Mouse (Mus musculus): ENCODE results near the gene Slc9a5. TPM values are rescaled to one million over a fixed set of nuclear protein-coding genes. Genes with fewer than 3 reads are reported as not detected.

Slc9a5 gene
- polyA plus RNA-seq (2014; fragmentation: Nextera tagmentation; extraction: Ambion mirVana) = 10.5 and 13.2 TPM in 2 replicates

DNA sequence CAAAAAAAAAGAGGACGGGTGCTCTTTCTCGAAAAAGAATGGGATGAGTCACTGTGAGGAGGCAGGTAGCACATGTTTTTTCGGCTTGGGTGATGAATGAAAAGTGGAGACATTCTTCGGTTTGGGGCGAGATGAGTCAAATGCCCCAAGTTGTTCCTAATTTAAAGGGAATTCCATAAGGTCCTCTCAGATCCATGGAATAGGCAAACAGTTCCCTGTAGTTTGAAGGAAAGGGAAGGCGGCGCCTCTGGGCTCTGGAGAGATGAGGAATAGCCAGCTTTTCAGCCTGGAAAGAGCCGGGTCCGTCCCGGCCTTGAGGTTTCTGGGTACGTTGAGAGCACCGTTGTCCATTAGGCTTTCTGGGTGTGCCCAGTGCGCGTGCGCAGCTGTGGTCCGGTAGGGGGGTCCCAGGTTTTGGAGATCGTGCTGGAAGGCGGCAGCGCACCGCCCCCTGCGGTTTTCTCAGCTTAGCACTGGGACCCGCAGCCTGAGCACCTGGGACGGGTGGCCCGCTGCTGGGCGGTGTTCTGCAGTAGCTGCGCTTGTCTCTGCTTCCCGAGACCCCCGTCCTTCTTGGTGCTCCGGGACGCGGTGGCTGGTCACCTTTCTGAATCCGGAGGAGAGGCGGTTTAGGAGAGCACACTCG lies at the start of gene Slc9a5:
TSS of gene Slc9a5 (plus strand) at position 394 of the 646 bp plus-strand sequence.
- H3K4me2 ChIP-seq (ENCODE audit: low read depth, low read length) = peak within 1 kb of the TSS; percentile 96
- ATAC-seq (ENCODE audit: low read depth) = peak; percentile 19
- no peaks in the 10 kb centered on the region for H3K36me3 ChIP-seq (ENCODE audit: control insufficient read depth, insufficient read depth, low read length)
- peaks cover 11% of the 10 kb centered on the region for H3K4me1 ChIP-seq (ENCODE audit: control insufficient read depth, insufficient read depth, low read length)
- H3K9me3 ChIP-seq (ENCODE audit: control insufficient read depth, low read length) = no peaks in the 10 kb centered on the region
- peak within 1 kb of the TSS; percentile 45; the same call in 1 of the 2 replicates for H3K27ac ChIP-seq (ENCODE audit: low read depth, low read length)
- peak within 1 kb of the TSS; percentile 66 for H3K4me3 ChIP-seq (ENCODE audit: low read depth, low read length)
- H3K27me3 ChIP-seq (ENCODE audit: control insufficient read depth, insufficient read depth, low read length) = peaks cover 8% of the 10 kb centered on the region
- under 1% methylated on average over 34 of the region's 34 CpGs for WGBS
- peak within 1 kb of the TSS; percentile 84 for H3K9ac ChIP-seq (replicated peaks; ENCODE audit: low read depth, low read length)

GRCm38 (mm10) chr8:105299962-105300361 lies 48.7 kb upstream of the Slc9a5 start:
- Histone ChIP-seq H3K36me3 (ENCODE audit: control insufficient read depth, insufficient read depth, low read length) (peaks cover 30% of the 10 kb centered on the region), H3K4me3 (ENCODE audit: low read depth, low read length) (no peak overlapping the region), H3K27me3 (ENCODE audit: control insufficient read depth, insufficient read depth, low read length) (no peaks in the 10 kb centered on the region), H3K27ac (ENCODE audit: low read depth, low read length) (no peak overlapping the region), H3K4me2 (ENCODE audit: low read depth, low read length) (no peak overlapping the region), H3K9ac (replicated peaks; ENCODE audit: low read depth, low read length) (no peak overlapping the region), H3K4me1 (ENCODE audit: control insufficient read depth, insufficient read depth, low read length) (peaks cover 14% of the 10 kb centered on the region), H3K9me3 (ENCODE audit: control insufficient read depth, low read length) (no peaks in the 10 kb centered on the region)
- no peak for ATAC-seq (ENCODE audit: low read depth)
- 95% methylated on average over 8 of the region's 8 CpGs for WGBS

GRCm38 (mm10) chr8:105303396-105303795 lies 45.2 kb upstream of the Slc9a5 start:
- Histone ChIP-seq H3K4me3 (ENCODE audit: low read depth, low read length) (no peak overlapping the region), H3K36me3 (ENCODE audit: control insufficient read depth, insufficient read depth, low read length) (peaks cover 42% of the 10 kb centered on the region)
- WGBS = 88% methylated on average over 8 of the region's 8 CpGs

GRCm38 (mm10) chr8:105303874-105304273 lies 44.8 kb upstream of the Slc9a5 start:
- ATAC-seq (ENCODE audit: low read depth) = no peak
- WGBS = 82% methylated on average over 9 of the region's 9 CpGs
- Histone ChIP-seq H3K27ac (ENCODE audit: low read depth, low read length) (no peak overlapping the region), H3K4me3 (ENCODE audit: low read depth, low read length) (no peak overlapping the region), H3K36me3 (ENCODE audit: control insufficient read depth, insufficient read depth, low read length) (peaks cover 42% of the 10 kb centered on the region), H3K9me3 (ENCODE audit: control insufficient read depth, low read length) (no peaks in the 10 kb centered on the region), H3K27me3 (ENCODE audit: control insufficient read depth, insufficient read depth, low read length) (no peaks in the 10 kb centered on the region), H3K9ac (replicated peaks; ENCODE audit: low read depth, low read length) (no peak overlapping the region), H3K4me2 (ENCODE audit: low read depth, low read length) (no peak overlapping the region), H3K4me1 (ENCODE audit: control insufficient read depth, insufficient read depth, low read length) (peaks cover 13% of the 10 kb centered on the region)

More at GRCm38 (mm10) chr8:105303396-105303795, 45.2 kb upstream of the Slc9a5 start:
- H3K9me3 ChIP-seq (ENCODE audit: control insufficient read depth, low read length) = no peaks in the 10 kb centered on the region
- no peak overlapping the region for H3K4me2 ChIP-seq (ENCODE audit: low read depth, low read length)
- no peaks in the 10 kb centered on the region for H3K27me3 ChIP-seq (ENCODE audit: control insufficient read depth, insufficient read depth, low read length)
- ATAC-seq (ENCODE audit: low read depth) = no peak
- H3K9ac ChIP-seq (replicated peaks; ENCODE audit: low read depth, low read length) = no peak overlapping the region
- H3K27ac ChIP-seq (ENCODE audit: low read depth, low read length) = no peak overlapping the region
- H3K4me1 ChIP-seq (ENCODE audit: control insufficient read depth, insufficient read depth, low read length) = peaks cover 18% of the 10 kb centered on the region

DNA sequence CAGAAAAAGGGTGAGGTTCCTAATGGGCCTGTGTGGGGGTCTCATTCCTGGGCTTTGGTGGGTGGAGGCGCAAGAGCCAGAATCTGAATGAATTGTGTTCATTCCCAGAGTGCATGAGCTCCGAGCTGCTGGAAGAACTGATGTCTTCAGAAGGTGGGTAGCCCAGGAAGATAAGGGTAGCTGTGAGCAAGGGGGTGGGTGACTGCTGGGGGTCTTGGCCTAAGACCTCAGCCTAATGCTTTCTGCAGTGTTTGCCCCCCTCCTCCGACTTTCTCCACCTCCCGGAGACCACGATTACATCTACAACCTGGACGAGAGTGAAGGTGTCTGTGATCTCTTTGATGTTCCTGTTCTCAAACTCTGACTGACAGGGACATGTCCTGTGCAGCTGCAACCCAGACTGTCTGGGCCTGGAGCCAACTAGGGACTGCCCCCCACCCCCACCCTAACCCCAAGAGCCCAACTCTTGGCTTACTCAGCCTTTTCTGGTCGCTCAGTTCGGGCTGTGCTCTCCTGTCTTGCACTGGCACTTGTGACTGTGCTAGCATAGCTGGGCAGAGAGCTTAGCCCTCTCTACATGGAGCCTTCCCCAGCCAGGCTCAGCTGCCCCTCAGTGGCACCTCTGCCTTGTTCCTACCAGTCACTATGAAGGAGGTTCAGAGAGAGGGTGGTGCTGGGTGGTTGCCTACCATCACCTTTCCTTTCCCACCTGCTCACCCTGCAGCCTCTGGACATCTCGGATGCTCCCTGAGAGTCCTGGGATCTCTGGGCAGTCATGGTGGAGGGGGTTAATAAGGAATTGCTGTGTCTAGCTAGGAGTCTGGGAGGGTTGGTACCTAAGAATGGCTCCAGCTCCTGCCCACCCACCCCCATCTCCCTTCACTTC lies 44.1 kb upstream of the Slc9a5 start:
- WGBS = 71% methylated on average over 9 of the region's 9 CpGs
- H3K27ac ChIP-seq (ENCODE audit: low read depth, low read length) = no peak overlapping the region

DNA sequence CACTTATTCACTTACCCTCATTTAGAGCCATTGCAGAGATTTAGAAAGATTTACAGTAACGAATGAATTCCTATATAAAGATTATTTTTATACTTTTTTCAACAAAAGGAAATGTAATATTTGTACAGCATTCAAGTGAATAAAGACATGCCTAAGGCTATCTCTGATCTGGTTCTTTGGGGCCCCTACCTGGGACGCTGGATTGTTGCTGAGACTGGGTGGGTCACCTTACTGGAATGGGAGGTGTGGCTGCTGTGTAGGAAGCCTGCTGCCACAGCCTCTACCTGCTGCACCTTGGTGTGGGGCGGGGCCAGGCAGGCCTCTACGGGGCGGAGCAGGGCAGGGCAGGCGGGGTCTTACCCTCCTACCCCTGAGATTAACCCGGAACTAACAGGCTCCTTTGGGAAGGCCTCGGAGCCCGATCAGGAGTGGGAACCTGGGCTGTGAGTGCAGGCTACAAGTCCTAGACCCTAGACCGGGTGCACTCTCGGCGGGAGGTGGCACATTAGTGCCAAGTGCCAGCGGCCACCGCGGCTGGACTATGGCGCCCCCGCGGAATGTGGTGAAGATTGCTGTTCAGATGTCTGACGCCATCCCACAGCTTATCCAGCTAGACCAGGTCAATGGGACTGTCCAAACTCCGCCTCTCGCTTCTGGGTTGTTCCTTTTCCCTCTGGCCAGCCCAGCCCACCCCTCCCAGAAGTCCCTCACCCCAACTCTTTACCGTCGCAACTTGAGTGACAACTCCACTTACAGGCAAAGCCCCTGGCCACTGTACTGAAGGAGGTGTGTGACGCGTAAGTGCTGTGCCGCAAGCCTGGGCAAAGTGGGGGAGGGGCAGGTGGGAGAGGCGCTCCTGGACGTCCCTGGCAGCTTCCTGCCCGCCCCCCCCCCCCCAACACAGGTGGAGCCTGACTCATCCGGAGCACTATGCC lies 43.2 kb upstream of the Slc9a5 start, which contains the start of gene Elmo3:
TSS of gene Elmo3 (plus strand) at position 391 of the 935 bp plus-strand sequence.
- H3K36me3 ChIP-seq (ENCODE audit: control insufficient read depth, insufficient read depth, low read length) = peaks cover 33% of the 10 kb centered on the region
- 0 out of 2 replicates have a peak within 1 kb of the TSS, but pooled peaks have one; percentile 31 for H3K27ac ChIP-seq (ENCODE audit: low read depth, low read length)
- H3K9ac ChIP-seq (replicated peaks; ENCODE audit: low read depth, low read length) = 0 out of 2 replicates have a peak within 1 kb of the TSS, but pooled peaks have one; percentile 12
- WGBS = 10% methylated on average over 28 of the region's 30 CpGs
- H3K4me1 ChIP-seq (ENCODE audit: control insufficient read depth, insufficient read depth, low read length) = peaks cover 12% of the 10 kb centered on the region; the same call in 1 of the 2 replicates
- H3K4me3 ChIP-seq (ENCODE audit: low read depth, low read length) = no peak within 1 kb of the TSS
- no peaks in the 10 kb centered on the region for H3K27me3 ChIP-seq (ENCODE audit: control insufficient read depth, insufficient read depth, low read length)
- ATAC-seq (ENCODE audit: low read depth) = peak; percentile 46
- no peaks in the 10 kb centered on the region for H3K9me3 ChIP-seq (ENCODE audit: control insufficient read depth, low read length)
- H3K4me2 ChIP-seq (ENCODE audit: low read depth, low read length) = peak within 1 kb of the TSS; percentile 9

More for the DNA sequence above, 44.1 kb upstream of the Slc9a5 start:
- Histone ChIP-seq H3K4me1 (ENCODE audit: control insufficient read depth, insufficient read depth, low read length) (peaks cover 12% of the 10 kb centered on the region; the same call in 1 of the 2 replicates), H3K27me3 (ENCODE audit: control insufficient read depth, insufficient read depth, low read length) (no peaks in the 10 kb centered on the region), H3K9me3 (ENCODE audit: control insufficient read depth, low read length) (no peaks in the 10 kb centered on the region), H3K4me3 (ENCODE audit: low read depth, low read length) (no peak overlapping the region), H3K4me2 (ENCODE audit: low read depth, low read length) (no peak overlapping the region), H3K9ac (replicated peaks; ENCODE audit: low read depth, low read length) (no peak overlapping the region), H3K36me3 (ENCODE audit: control insufficient read depth, insufficient read depth, low read length) (peaks cover 42% of the 10 kb centered on the region)
- ATAC-seq (ENCODE audit: low read depth) = peak; percentile 22; the same call in 1 of the 2 replicates

DNA sequence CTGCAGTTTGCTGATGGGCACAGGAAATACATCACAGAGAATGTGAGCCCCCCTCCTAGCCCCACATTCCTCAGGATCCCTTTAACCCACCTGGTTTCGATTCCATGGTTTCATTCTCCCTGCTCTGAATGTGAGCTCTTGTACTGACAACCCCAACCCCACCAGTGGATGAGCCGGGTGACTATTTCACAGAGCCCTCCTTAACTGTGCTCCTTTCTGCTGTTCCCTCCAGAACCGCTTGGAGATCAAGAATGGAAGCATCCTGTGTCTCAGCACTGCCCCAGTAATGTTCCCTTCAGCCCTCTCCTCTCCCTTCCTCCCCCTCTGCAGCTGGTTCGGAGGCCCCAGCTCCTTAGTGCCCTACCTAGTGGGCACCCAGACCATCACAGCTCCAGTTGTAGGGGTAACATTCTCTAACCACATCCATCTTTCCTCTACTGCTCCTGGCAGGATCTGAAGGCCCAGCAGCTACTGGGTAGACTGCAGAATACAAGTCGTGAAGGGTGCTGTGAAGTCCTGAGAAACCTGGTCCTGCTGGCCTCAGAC lies 42.4 kb upstream of the Slc9a5 start:
- WGBS = 59% methylated on average over 5 of the region's 5 CpGs
- Histone ChIP-seq H3K27ac (ENCODE audit: low read depth, low read length) (no peak overlapping the region), H3K4me1 (ENCODE audit: control insufficient read depth, insufficient read depth, low read length) (peaks cover 12% of the 10 kb centered on the region; the same call in 1 of the 2 replicates), H3K9me3 (ENCODE audit: control insufficient read depth, low read length) (no peaks in the 10 kb centered on the region), H3K27me3 (ENCODE audit: control insufficient read depth, insufficient read depth, low read length) (no peaks in the 10 kb centered on the region), H3K9ac (replicated peaks; ENCODE audit: low read depth, low read length) (no peak overlapping the region), H3K36me3 (ENCODE audit: control insufficient read depth, insufficient read depth, low read length) (peaks cover 29% of the 10 kb centered on the region), H3K4me2 (ENCODE audit: low read depth, low read length) (0 out of 2 replicates have a peak overlapping the region, but pooled peaks have one; percentile 9), H3K4me3 (ENCODE audit: low read depth, low read length) (no peak overlapping the region)
- ATAC-seq (ENCODE audit: low read depth) = 0 out of 2 replicates have a peak, but pooled peaks have one; percentile 8

DNA sequence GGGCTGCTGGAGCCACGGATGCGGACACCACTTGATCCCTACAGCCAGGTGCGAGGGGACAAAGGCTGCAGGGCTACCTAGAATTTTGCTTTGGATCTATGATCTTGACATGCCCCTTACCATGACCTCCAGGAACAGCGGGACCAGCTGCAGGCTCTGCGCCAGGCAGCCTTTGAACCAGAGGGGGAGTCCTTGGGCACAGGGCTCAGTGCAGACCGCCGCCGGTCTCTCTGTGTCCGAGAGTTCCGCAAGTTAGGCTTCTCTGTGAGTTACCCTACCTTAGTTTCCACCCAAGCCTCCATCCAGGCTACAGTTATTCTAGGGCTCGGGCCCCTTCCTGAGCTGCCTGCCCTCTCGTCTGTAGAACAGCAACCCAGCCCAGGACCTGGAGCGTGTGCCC lies 41.0 kb upstream of the Slc9a5 start:
- peaks cover 22% of the 10 kb centered on the region for H3K36me3 ChIP-seq (ENCODE audit: control insufficient read depth, insufficient read depth, low read length)
- WGBS = 97% methylated on average over 13 of the region's 13 CpGs
- ATAC-seq (ENCODE audit: low read depth) = no peak

More for the DNA sequence above, 41.0 kb upstream of the Slc9a5 start:
- H3K9me3 ChIP-seq (ENCODE audit: control insufficient read depth, low read length) = no peaks in the 10 kb centered on the region
- H3K4me2 ChIP-seq (ENCODE audit: low read depth, low read length) = no peak overlapping the region
- H3K4me3 ChIP-seq (ENCODE audit: low read depth, low read length) = no peak overlapping the region
- H3K4me1 ChIP-seq (ENCODE audit: control insufficient read depth, insufficient read depth, low read length) = peaks cover 12% of the 10 kb centered on the region; the same call in 1 of the 2 replicates
- H3K9ac ChIP-seq (replicated peaks; ENCODE audit: low read depth, low read length) = no peak overlapping the region
- no peak overlapping the region for H3K27ac ChIP-seq (ENCODE audit: low read depth, low read length)
- no peaks in the 10 kb centered on the region for H3K27me3 ChIP-seq (ENCODE audit: control insufficient read depth, insufficient read depth, low read length)

All from neural tube, embryonic 14.5 days (tissue).